ENCODE assay signal across 15 mouse cellular contexts in genomic region chr3:149347241-149347992, GRCm38 (mm10).
DNase-seq lines count a peak whose midpoint lies in the region; ATAC-seq lines count a peak whose summit lies in the region.
"Had no signal": no experiment of that assay in that cellular context is flagged by ENCODE, and none has a peak within 500 bp of the region (broad histone marks: within the 10 kb centered on the region; RNA-seq: fewer than 3 reads in every experiment).

No protein-coding gene starts in this region.

- H3K27me3 ChIP-seq in intestine, embryonic 16.5 days (replicated peaks; ENCODE audit: control insufficient read depth, insufficient read depth, low read length) = no peaks in the 10 kb centered on the region
- H3K27me3 ChIP-seq in intestine, embryonic 15.5 days (replicated peaks) = no peaks in the 10 kb centered on the region
- H3K27me3 ChIP-seq in lung, embryonic 15.5 days = no peaks in the 10 kb centered on the region
- peaks cover 2% of the 10 kb centered on the region; the same call in 1 of the 2 replicates for H3K27me3 ChIP-seq in hindbrain, embryonic 12.5 days
- H3K27me3 ChIP-seq in hindbrain, embryonic 13.5 days = no peaks in the 10 kb centered on the region
- H3K27me3 ChIP-seq: embryonic facial prominence, embryonic 13.5 days; forebrain, embryonic 13.5 days; limb, embryonic 15.5 days had no signal

- H3K9ac ChIP-seq in intestine, embryonic 16.5 days (ENCODE audit: low read depth, low read length) = no peak overlapping the region
- no peak overlapping the region for H3K9ac ChIP-seq in intestine, embryonic 15.5 days
- H3K9ac ChIP-seq in lung, embryonic 15.5 days = no peak overlapping the region
- H3K9ac ChIP-seq in hindbrain, embryonic 12.5 days = no peak overlapping the region
- no peak overlapping the region for H3K9ac ChIP-seq in hindbrain, embryonic 13.5 days
- H3K9ac ChIP-seq: embryonic facial prominence, embryonic 13.5 days; forebrain, embryonic 13.5 days; limb, embryonic 15.5 days had no signal

- WGBS in intestine, embryonic 16.5 days = 46% methylated on average over 6 of the region's 6 CpGs
- 38% methylated on average over 6 of the region's 6 CpGs for WGBS in intestine, embryonic 15.5 days
- 36% methylated on average over 6 of the region's 6 CpGs for WGBS in lung, embryonic 15.5 days
- WGBS in hindbrain, embryonic 12.5 days = 39% methylated on average over 6 of the region's 6 CpGs
- 38% methylated on average over 6 of the region's 6 CpGs for WGBS in hindbrain, embryonic 13.5 days

- H3K4me2 ChIP-seq in intestine, embryonic 16.5 days (ENCODE audit: low read depth, low read length) = no peak overlapping the region
- H3K4me2 ChIP-seq in intestine, embryonic 15.5 days (replicated peaks) = no peak overlapping the region
- H3K4me2 ChIP-seq in lung, embryonic 15.5 days = no peak overlapping the region
- H3K4me2 ChIP-seq in hindbrain, embryonic 12.5 days (replicated peaks) = no peak overlapping the region
- H3K4me2 ChIP-seq in hindbrain, embryonic 13.5 days = no peak overlapping the region
- H3K4me2 ChIP-seq: embryonic facial prominence, embryonic 13.5 days; forebrain, embryonic 13.5 days; heart, embryonic 11.5 days; limb, embryonic 15.5 days had no signal

- no peaks in the 10 kb centered on the region for H3K36me3 ChIP-seq in intestine, embryonic 16.5 days (ENCODE audit: control insufficient read depth, insufficient read depth, low read length)
- no peaks in the 10 kb centered on the region for H3K36me3 ChIP-seq in intestine, embryonic 15.5 days
- no peaks in the 10 kb centered on the region for H3K36me3 ChIP-seq in lung, embryonic 15.5 days
- H3K36me3 ChIP-seq in hindbrain, embryonic 12.5 days = no peaks in the 10 kb centered on the region
- H3K36me3 ChIP-seq in hindbrain, embryonic 13.5 days = no peaks in the 10 kb centered on the region
- H3K36me3 ChIP-seq: embryonic facial prominence, embryonic 13.5 days; hindbrain, embryonic 10.5 days; limb, embryonic 15.5 days had no signal

- H3K4me1 ChIP-seq in intestine, embryonic 16.5 days (ENCODE audit: control insufficient read depth, insufficient read depth, low read length) = peaks cover 6% of the 10 kb centered on the region
- peaks cover 8% of the 10 kb centered on the region; the same call in 1 of the 2 replicates for H3K4me1 ChIP-seq in intestine, embryonic 15.5 days (replicated peaks)
- H3K4me1 ChIP-seq in lung, embryonic 15.5 days = peaks cover 18% of the 10 kb centered on the region
- peaks cover 5% of the 10 kb centered on the region; the same call in 1 of the 2 replicates for H3K4me1 ChIP-seq in hindbrain, embryonic 12.5 days
- H3K4me1 ChIP-seq in hindbrain, embryonic 13.5 days (replicated peaks) = 0 out of 2 replicates have a peak, but pooled peaks cover 3% of the 10 kb centered on the region

- no peak overlapping the region for H3K4me3 ChIP-seq in intestine, embryonic 16.5 days (ENCODE audit: low read length)
- no peak overlapping the region for H3K4me3 ChIP-seq in intestine, embryonic 15.5 days (replicated peaks)
- no peak overlapping the region for H3K4me3 ChIP-seq in lung, embryonic 15.5 days
- no peak overlapping the region for H3K4me3 ChIP-seq in hindbrain, embryonic 12.5 days
- no peak overlapping the region for H3K4me3 ChIP-seq in hindbrain, embryonic 13.5 days
- H3K4me3 ChIP-seq: embryonic facial prominence, embryonic 13.5 days; forebrain, embryonic 13.5 days; hindbrain, embryonic 10.5 days; left cerebral cortex, adult 2 months; limb, embryonic 15.5 days had no signal

- H3K27ac ChIP-seq in intestine, embryonic 16.5 days (ENCODE audit: low read length) = no peak overlapping the region
- no peak overlapping the region for H3K27ac ChIP-seq in intestine, embryonic 15.5 days
- H3K27ac ChIP-seq in lung, embryonic 15.5 days = peak overlapping the region; percentile 70
- H3K27ac ChIP-seq in hindbrain, embryonic 12.5 days = no peak overlapping the region
- no peak overlapping the region for H3K27ac ChIP-seq in hindbrain, embryonic 13.5 days
- H3K27ac ChIP-seq: embryonic facial prominence, embryonic 13.5 days; forebrain, embryonic 13.5 days; hindbrain, embryonic 10.5 days; left cerebral cortex, adult 2 months; limb, embryonic 15.5 days had no signal

- peak; percentile 30; the same call in 1 of the 2 replicates for ATAC-seq in intestine, embryonic 16.5 days
- ATAC-seq in intestine, embryonic 15.5 days = no peak
- ATAC-seq in lung, embryonic 15.5 days (ENCODE audit: borderline replicate concordance, extremely low read depth, low FRiP score, low TSS enrichment) = peak; percentile 58; the same call in 1 of the 2 replicates
- ATAC-seq in hindbrain, embryonic 12.5 days (ENCODE audit: low FRiP score) = no peak
- ATAC-seq in hindbrain, embryonic 13.5 days (ENCODE audit: low FRiP score) = no peak
- ATAC-seq: forebrain, embryonic 13.5 days had no signal

- DNase-seq in urinary bladder, postnatal 14 days (ENCODE audit: low spot score) = peak; percentile 30
- no peak for DNase-seq in urinary bladder, postnatal 10 days (ENCODE audit: low spot score)
- DNase-seq: adrenal gland, postnatal 36 days; cerebellum, postnatal 36 days had no signal

- H3K9me3 ChIP-seq in intestine, embryonic 16.5 days (ENCODE audit: control insufficient read depth, low read length) = no peaks in the 10 kb centered on the region
- H3K9me3 ChIP-seq in intestine, embryonic 15.5 days = no peaks in the 10 kb centered on the region
- H3K9me3 ChIP-seq in lung, embryonic 15.5 days = no peaks in the 10 kb centered on the region
- H3K9me3 ChIP-seq in hindbrain, embryonic 12.5 days (replicated peaks) = no peaks in the 10 kb centered on the region
- no peaks in the 10 kb centered on the region for H3K9me3 ChIP-seq in hindbrain, embryonic 13.5 days
- H3K9me3 ChIP-seq: embryonic facial prominence, embryonic 13.5 days; forebrain, embryonic 13.5 days; hindbrain, embryonic 10.5 days; limb, embryonic 15.5 days had no signal

Comparison
In these comparisons a context has a peak if more than half of its experiments do, and no peak if none do; other contexts are left out.
1. ATAC-seq: peak in intestine, embryonic 16.5 days (single experiment) and lung, embryonic 15.5 days (single experiment); none in intestine, embryonic 15.5 days (single experiment), hindbrain, embryonic 12.5 days (single experiment) and hindbrain, embryonic 13.5 days (single experiment).